ENCODE assay signal across 24 mouse cellular contexts in the genomic region with DNA sequence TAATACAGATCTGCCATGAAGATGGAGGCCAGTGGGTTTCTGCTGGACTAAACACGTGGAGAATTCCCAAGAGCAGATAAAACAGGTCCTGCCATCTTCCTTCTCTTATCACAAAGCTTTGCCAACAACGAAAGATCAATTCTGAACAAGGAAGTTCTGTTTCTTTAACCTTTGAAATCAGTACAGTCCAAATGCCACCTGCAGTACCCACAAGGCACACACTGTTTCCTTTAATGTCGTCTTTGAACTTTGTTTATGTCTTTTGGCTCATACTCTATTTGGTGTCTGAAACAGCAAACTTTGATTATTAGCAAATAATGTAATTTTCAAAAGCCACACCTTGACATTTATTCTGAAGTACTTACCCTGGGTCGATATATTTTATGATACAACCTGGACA.
DNase-seq lines count a peak whose midpoint lies in the region; ATAC-seq and TF ChIP-seq lines count a peak whose summit lies in the region.
"Had no signal": no experiment of that assay in that cellular context is flagged by ENCODE, and none has a peak within 500 bp of the region (broad histone marks: within the 10 kb centered on the region; RNA-seq: fewer than 3 reads in every experiment).

No protein-coding gene starts in this region.

- H3K9me3 ChIP-seq in intestine, embryonic 15.5 days = no peaks in the 10 kb centered on the region
- H3K9me3 ChIP-seq in intestine, postnatal 0 days (ENCODE audit: control insufficient read depth) = no peaks in the 10 kb centered on the region
- H3K9me3 ChIP-seq in stomach, embryonic 15.5 days = no peaks in the 10 kb centered on the region
- H3K9me3 ChIP-seq in stomach, postnatal 0 days (ENCODE audit: control insufficient read depth, low read length) = no peaks in the 10 kb centered on the region
- H3K9me3 ChIP-seq: embryonic facial prominence, embryonic 10.5 days; embryonic facial prominence, embryonic 12.5 days; forebrain, embryonic 13.5 days; forebrain, embryonic 15.5 days; G1E had no signal

- WGBS in intestine, embryonic 15.5 days = 57% methylated on average over 4 of the region's 4 CpGs
- 44% methylated on average over 4 of the region's 4 CpGs for WGBS in intestine, postnatal 0 days
- WGBS in stomach, embryonic 15.5 days = 53% methylated on average over 4 of the region's 4 CpGs
- WGBS in stomach, postnatal 0 days = 47% methylated on average over 4 of the region's 4 CpGs

- H3K27ac ChIP-seq in intestine, embryonic 15.5 days = no peak overlapping the region
- no peak overlapping the region for H3K27ac ChIP-seq in intestine, postnatal 0 days (ENCODE audit: low read depth, low read length)
- no peak overlapping the region for H3K27ac ChIP-seq in stomach, embryonic 15.5 days
- no peak overlapping the region for H3K27ac ChIP-seq in stomach, postnatal 0 days (replicated peaks)
- no peak overlapping the region for H3K27ac ChIP-seq in left cerebral cortex, adult 2 months
- H3K27ac ChIP-seq: embryonic facial prominence, embryonic 10.5 days; embryonic facial prominence, embryonic 12.5 days; forebrain, embryonic 13.5 days; forebrain, embryonic 15.5 days had no signal

- TF ChIP-seq EP300 in stomach, postnatal 0 days (optimal IDR thresholded peaks at IDR 0.05) = no peak

- ATAC-seq in intestine, embryonic 15.5 days = peak; percentile 47; the same call in 1 of the 2 replicates
- ATAC-seq in intestine, postnatal 0 days = peak; percentile 78
- 0 out of 2 replicates have a peak, but pooled peaks have one; percentile 35 for ATAC-seq in stomach, embryonic 15.5 days (ENCODE audit: insufficient read depth, low FRiP score, low read depth)
- 0 out of 2 replicates have a peak, but pooled peaks have one; percentile 57 for ATAC-seq in stomach, postnatal 0 days (ENCODE audit: low FRiP score, low TSS enrichment)
- ATAC-seq: activated CD4-positive, CD25-positive, alpha-beta regulatory T cell, adult 4 months; CD4-positive, CD25-positive, alpha-beta regulatory T cell, adult 4 months; forebrain, embryonic 13.5 days; forebrain, embryonic 15.5 days; Patski had no signal

- no peaks in the 10 kb centered on the region for H3K36me3 ChIP-seq in intestine, embryonic 15.5 days
- no peaks in the 10 kb centered on the region for H3K36me3 ChIP-seq in intestine, postnatal 0 days (ENCODE audit: control insufficient read depth, insufficient read depth)
- H3K36me3 ChIP-seq in stomach, embryonic 15.5 days = no peaks in the 10 kb centered on the region
- no peaks in the 10 kb centered on the region for H3K36me3 ChIP-seq in stomach, postnatal 0 days (ENCODE audit: control insufficient read depth, insufficient read depth, low read length)
- H3K36me3 ChIP-seq: embryonic facial prominence, embryonic 10.5 days; embryonic facial prominence, embryonic 12.5 days; forebrain, embryonic 15.5 days; G1E had no signal

- H3K9ac ChIP-seq in intestine, embryonic 15.5 days = no peak overlapping the region
- H3K9ac ChIP-seq in intestine, postnatal 0 days (ENCODE audit: low read depth, low read length) = no peak overlapping the region
- no peak overlapping the region for H3K9ac ChIP-seq in stomach, embryonic 15.5 days
- H3K9ac ChIP-seq in stomach, postnatal 0 days (ENCODE audit: low read length) = no peak overlapping the region
- H3K9ac ChIP-seq: embryonic facial prominence, embryonic 12.5 days; forebrain, embryonic 13.5 days; forebrain, embryonic 15.5 days had no signal

- H3K4me3 ChIP-seq in intestine, embryonic 15.5 days (replicated peaks) = no peak overlapping the region
- H3K4me3 ChIP-seq in intestine, postnatal 0 days (ENCODE audit: low read depth, low read length) = no peak overlapping the region
- H3K4me3 ChIP-seq in stomach, embryonic 15.5 days (replicated peaks) = no peak overlapping the region
- H3K4me3 ChIP-seq in stomach, postnatal 0 days (ENCODE audit: low read depth, low read length) = no peak overlapping the region
- H3K4me3 ChIP-seq in left cerebral cortex, adult 2 months = no peak overlapping the region
- H3K4me3 ChIP-seq: embryonic facial prominence, embryonic 10.5 days; embryonic facial prominence, embryonic 12.5 days; forebrain, embryonic 13.5 days; forebrain, embryonic 15.5 days had no signal

- H3K4me1 ChIP-seq in intestine, embryonic 15.5 days (replicated peaks) = no peaks in the 10 kb centered on the region
- no peaks in the 10 kb centered on the region for H3K4me1 ChIP-seq in intestine, postnatal 0 days (replicated peaks; ENCODE audit: control insufficient read depth, insufficient read depth, low read length)
- no peaks in the 10 kb centered on the region for H3K4me1 ChIP-seq in stomach, embryonic 15.5 days
- H3K4me1 ChIP-seq in stomach, postnatal 0 days (replicated peaks; ENCODE audit: control insufficient read depth, insufficient read depth) = no peaks in the 10 kb centered on the region
- H3K4me1 ChIP-seq: embryonic facial prominence, embryonic 10.5 days; embryonic facial prominence, embryonic 12.5 days; forebrain, embryonic 13.5 days; forebrain, embryonic 15.5 days had no signal

- TF ChIP-seq CTCF in intestine, postnatal 0 days (IDR thresholded peaks at IDR 0.05; ENCODE audit: low read depth) = no peak
- no peak for TF ChIP-seq CTCF in stomach, postnatal 0 days (IDR thresholded peaks at IDR 0.05; ENCODE audit: low read depth)
- TF ChIP-seq CTCF in left cerebral cortex, adult 2 months (IDR thresholded peaks at IDR 0.05) = no peak

- no peak for DNase-seq in stomach, postnatal 0 days (ENCODE audit: low spot score)
- DNase-seq in thymus, postnatal 10 days (ENCODE audit: low spot score in 2 of 2) = no peak
- DNase-seq in layer of hippocampus, postnatal 14 days (ENCODE audit: low spot score in 2 of 2) = no peak
- no peak for DNase-seq in left cerebral cortex, adult 2 months (ENCODE audit: extremely low spot score in 1 of 2, low spot score in 2 of 2)
- DNase-seq: adrenal gland, postnatal 10 days; adrenal gland, postnatal 25 days; B cell, adult 2 months; cerebellum, adult 11 months; cerebellum, adult 2 months; cerebellum, adult 9-10 months; cerebellum, postnatal 10 days; cerebellum, postnatal 25 days had no signal

- intact Hi-C loops in left cerebral cortex, adult 2 months (cut with DNase I) = no loop called here

- H3K4me2 ChIP-seq in intestine, embryonic 15.5 days (replicated peaks) = no peak overlapping the region
- H3K4me2 ChIP-seq in intestine, postnatal 0 days (replicated peaks; ENCODE audit: low read depth) = no peak overlapping the region
- H3K4me2 ChIP-seq in stomach, embryonic 15.5 days = no peak overlapping the region
- H3K4me2 ChIP-seq in stomach, postnatal 0 days (replicated peaks; ENCODE audit: low read depth) = no peak overlapping the region
- H3K4me2 ChIP-seq: embryonic facial prominence, embryonic 12.5 days; forebrain, embryonic 13.5 days; forebrain, embryonic 15.5 days had no signal

- H3K27me3 ChIP-seq in intestine, embryonic 15.5 days (replicated peaks) = no peaks in the 10 kb centered on the region
- H3K27me3 ChIP-seq in intestine, postnatal 0 days (replicated peaks; ENCODE audit: control insufficient read depth, insufficient read depth, low read length) = no peaks in the 10 kb centered on the region
- no peaks in the 10 kb centered on the region for H3K27me3 ChIP-seq in stomach, embryonic 15.5 days (replicated peaks)
- no peaks in the 10 kb centered on the region for H3K27me3 ChIP-seq in stomach, postnatal 0 days (ENCODE audit: control insufficient read depth, insufficient read depth, low read length)
- H3K27me3 ChIP-seq: CH12.LX; embryonic facial prominence, embryonic 12.5 days; forebrain, embryonic 13.5 days; forebrain, embryonic 15.5 days; Patski had no signal
